Mouse (Mus musculus) megakaryocyte, embryonic 14.5 days (primary cell): ENCODE results near the gene Hist1h2bm.

ENCODE experiments used
- FLI1 ChIP-seq: IDR thresholded peaks from 2 replicates; pipeline ENCODE4 v1.6.1; 2012; ENCODE audit warnings: low read length, inconsistent platforms, mixed read lengths
- GATA1 ChIP-seq: IDR thresholded peaks from 3 replicates; pipeline ENCODE4 v1.6.1; 2012; ENCODE audit warnings: mixed read lengths, low read length, inconsistent platforms, borderline replicate concordance

GRCm38 (mm10) chr13:21751827-21752226 lies 30.0 kb downstream of the Hist1h2bm start:
- no peak for TF ChIP-seq FLI1
- TF ChIP-seq GATA1: no peak
